Mouse (Mus musculus) heart, embryonic 15.5 days (tissue): Measurements from ENCODE around the gene Cd63. TPM values are rescaled to one million over a fixed set of nuclear protein-coding genes. Genes with fewer than 3 reads are reported as not detected.
A peak's percentile ranks its signal among the peaks of the same experiment; 100 is the strongest.

Source experiments
- ATAC-seq: fragments of 200-750 bp; cut with Nextera tagmentation; replicated peaks from 2 replicates; pipeline ENCODE4 v1.8.0; 2017; ENCODE audit warnings: low read depth, moderate TSS enrichment; ENCODE audit not compliant: insufficient number of reproducible peaks, insufficient read depth, low FRiP score
- H3K27ac ChIP-seq: fragments of 300-500 bp; sonication (generic); 2 replicates; pipeline ENCODE4 v1.5.1; 2015; ENCODE audit warnings: mild to moderate bottlenecking, inconsistent platforms
- H3K27me3 ChIP-seq: fragments of 300-500 bp; sonication (generic); 2 replicates; pipeline ENCODE4 v1.6.1; 2015; ENCODE audit warnings: inconsistent platforms
- H3K36me3 ChIP-seq: fragments of 300-500 bp; sonication (generic); 2 replicates; pipeline ENCODE4 v1.6.1; 2015; ENCODE audit warnings: mild to moderate bottlenecking, inconsistent platforms
- H3K4me1 ChIP-seq: fragments of 300-500 bp; sonication (generic); replicated peaks from 2 replicates; pipeline ENCODE4 v1.6.1; 2015; ENCODE audit warnings: inconsistent platforms
- H3K4me2 ChIP-seq: fragments of 300-500 bp; sonication (generic); 2 replicates; pipeline ENCODE4 v1.6.1; 2015; ENCODE audit warnings: inconsistent platforms, mild to moderate bottlenecking, moderate library complexity
- H3K4me3 ChIP-seq: fragments of 300-500 bp; sonication (generic); 2 replicates; pipeline ENCODE4 v1.5.1; 2015; ENCODE audit warnings: mild to moderate bottlenecking, inconsistent platforms
- H3K9ac ChIP-seq: fragments of 300-500 bp; sonication (generic); 2 replicates; pipeline ENCODE4 v1.6.1; 2015; ENCODE audit warnings: mild to moderate bottlenecking, inconsistent platforms
- H3K9me3 ChIP-seq: fragments of 300-500 bp; sonication (generic); replicated peaks from 2 replicates; pipeline ENCODE4 v1.6.1; 2016; ENCODE audit warnings: inconsistent platforms
- WGBS: fragments of 180-500 bp; shearing (Covaris S2); methylation state at CpG from one replicate; pipeline ENCODE4 v1.1.7; 2015; ENCODE audit warnings: mixed read lengths; 5-methylcytosine and 5-hydroxymethylcytosine counted together
- polyA plus RNA-seq: library from polyadenylated mRNA; unstranded; fragments of >200 nt; fragmentation: Nextera tagmentation; extraction: Ambion mirVana; gene quantifications from 2 replicates; pipeline ENCODE4 v1.2.1, GENCODE M21; 2015

Cd63 gene
- polyA plus RNA-seq, 1 experiment from 2014 or later: 420 TPM

DNA sequence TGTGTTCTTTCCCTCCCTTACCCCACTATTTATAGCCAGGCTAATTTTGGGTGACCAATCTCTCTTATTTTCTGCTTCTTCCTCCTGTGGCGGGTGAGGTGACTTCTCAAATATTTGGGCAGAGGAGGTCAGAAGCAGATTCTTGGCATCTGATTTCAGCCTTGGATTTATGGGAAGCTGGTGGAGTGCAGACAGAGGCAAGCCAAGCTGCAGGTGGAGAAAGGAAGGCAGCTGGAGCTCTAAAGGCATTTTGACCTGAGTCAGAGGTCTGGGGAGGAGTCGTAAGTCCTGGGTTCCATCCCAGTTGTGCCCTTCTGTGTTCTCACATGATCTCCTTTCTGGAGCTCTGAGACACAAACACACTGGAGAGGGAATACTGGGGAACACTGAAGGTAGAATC, 30.7 kb downstream of the Cd63 start:
- ATAC-seq: no peak
- no peak overlapping the region for H3K9ac ChIP-seq
- peaks cover 42% of the 10 kb centered on the region for H3K27me3 ChIP-seq
- H3K4me1 ChIP-seq: peaks cover 46% of the 10 kb centered on the region
- peak overlapping the region; percentile 64 for H3K27ac ChIP-seq
- peak overlapping the region; percentile 10 for H3K4me2 ChIP-seq
- no peaks in the 10 kb centered on the region for H3K9me3 ChIP-seq
- WGBS: 39% methylated on average over 2 of the region's 2 CpGs
- no peaks in the 10 kb centered on the region for H3K36me3 ChIP-seq
- no peak overlapping the region for H3K4me3 ChIP-seq

GRCm38 (mm10) chr10:128933574-128933973, 32.8 kb downstream of the Cd63 start, which contains the start of gene Itga7:
Gene Itga7, plus strand, starts transcription at chr10:128933818.
- ATAC-seq: peak; percentile 60; the same call in 1 of the 2 replicates
- Histone ChIP-seq H3K9me3 (no peaks in the 10 kb centered on the region), H3K4me3 (peak within 1 kb of the TSS; percentile 59), H3K9ac (peak within 1 kb of the TSS; percentile 49), H3K36me3 (no peaks in the 10 kb centered on the region), H3K27me3 (peaks cover 43% of the 10 kb centered on the region), H3K4me1 (peaks cover 46% of the 10 kb centered on the region), H3K4me2 (peak within 1 kb of the TSS; percentile 91), H3K27ac (no peak within 1 kb of the TSS)
- 1% methylated on average over 26 of the region's 26 CpGs for WGBS

- no peaks in the 10 kb centered on the region for H3K36me3 ChIP-seq
- peak overlapping the region; percentile 59 for H3K4me3 ChIP-seq
- H3K27me3 ChIP-seq: peaks cover 43% of the 10 kb centered on the region
- peak overlapping the region; percentile 91 for H3K4me2 ChIP-seq
- no peak for ATAC-seq
- H3K4me1 ChIP-seq: peaks cover 46% of the 10 kb centered on the region
- WGBS: 5% methylated on average over 21 of the region's 21 CpGs
- peak overlapping the region; percentile 49 for H3K9ac ChIP-seq
- no peak overlapping the region for H3K27ac ChIP-seq
- H3K9me3 ChIP-seq: no peaks in the 10 kb centered on the region
Measured at GRCm38 (mm10) chr10:128933976-128934721, 33.4 kb downstream of the Cd63 start.

GRCm38 (mm10) chr10:128934997-128935787, 34.4 kb downstream of the Cd63 start:
- H3K9me3 ChIP-seq: no peaks in the 10 kb centered on the region
- ATAC-seq: no peak
- 56% methylated on average over 7 of the region's 7 CpGs for WGBS
- no peaks in the 10 kb centered on the region for H3K36me3 ChIP-seq
- H3K4me1 ChIP-seq: peaks cover 38% of the 10 kb centered on the region
- 0 out of 2 replicates have a peak overlapping the region, but pooled peaks have one; percentile 10 for H3K4me3 ChIP-seq
- no peak overlapping the region for H3K27ac ChIP-seq
- H3K9ac ChIP-seq: no peak overlapping the region; the same call in 1 of the 2 replicates
- peaks cover 43% of the 10 kb centered on the region for H3K27me3 ChIP-seq
- H3K4me2 ChIP-seq: peak overlapping the region; percentile 91

DNA sequence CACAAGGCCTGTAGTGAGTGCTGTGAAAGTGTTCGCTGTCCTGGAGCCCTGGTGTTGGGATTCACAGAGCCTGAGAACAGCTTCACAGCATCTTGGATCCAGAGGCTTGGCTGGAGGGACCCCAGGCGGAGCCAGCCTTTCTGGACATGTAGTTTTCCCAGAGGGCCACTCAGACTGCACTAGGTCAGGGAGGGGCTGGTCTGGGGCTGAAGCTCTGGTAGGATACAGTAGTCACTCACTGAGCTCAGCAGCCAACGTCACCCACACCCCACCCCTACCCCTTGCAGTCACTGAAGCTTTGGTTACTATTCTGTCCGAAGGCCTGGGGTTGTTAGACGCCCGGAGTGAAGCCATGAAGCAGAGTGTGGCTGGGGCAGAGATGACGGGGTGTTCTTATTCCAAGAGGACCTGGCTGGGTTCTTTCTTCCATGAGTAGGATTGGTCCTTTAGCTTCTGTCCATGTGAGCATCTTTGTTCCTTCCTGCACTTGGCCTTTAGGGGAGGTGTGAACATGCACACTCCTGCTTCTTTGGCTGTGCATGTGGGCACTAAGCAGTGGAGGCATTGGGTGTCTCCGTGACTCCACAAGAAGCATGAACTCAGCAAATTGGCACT, 35.1 kb downstream of the Cd63 start:
- peak overlapping the region; percentile 0; the same call in 1 of the 2 replicates for H3K4me2 ChIP-seq
- H3K27ac ChIP-seq: no peak overlapping the region
- H3K9me3 ChIP-seq: no peaks in the 10 kb centered on the region
- no peak overlapping the region; the same call in 1 of the 2 replicates for H3K9ac ChIP-seq
- no peak overlapping the region for H3K4me3 ChIP-seq
- 73% methylated on average over 8 of the region's 8 CpGs for WGBS
- H3K4me1 ChIP-seq: peaks cover 38% of the 10 kb centered on the region
- ATAC-seq: no peak
- no peaks in the 10 kb centered on the region for H3K36me3 ChIP-seq
- H3K27me3 ChIP-seq: peaks cover 43% of the 10 kb centered on the region

DNA sequence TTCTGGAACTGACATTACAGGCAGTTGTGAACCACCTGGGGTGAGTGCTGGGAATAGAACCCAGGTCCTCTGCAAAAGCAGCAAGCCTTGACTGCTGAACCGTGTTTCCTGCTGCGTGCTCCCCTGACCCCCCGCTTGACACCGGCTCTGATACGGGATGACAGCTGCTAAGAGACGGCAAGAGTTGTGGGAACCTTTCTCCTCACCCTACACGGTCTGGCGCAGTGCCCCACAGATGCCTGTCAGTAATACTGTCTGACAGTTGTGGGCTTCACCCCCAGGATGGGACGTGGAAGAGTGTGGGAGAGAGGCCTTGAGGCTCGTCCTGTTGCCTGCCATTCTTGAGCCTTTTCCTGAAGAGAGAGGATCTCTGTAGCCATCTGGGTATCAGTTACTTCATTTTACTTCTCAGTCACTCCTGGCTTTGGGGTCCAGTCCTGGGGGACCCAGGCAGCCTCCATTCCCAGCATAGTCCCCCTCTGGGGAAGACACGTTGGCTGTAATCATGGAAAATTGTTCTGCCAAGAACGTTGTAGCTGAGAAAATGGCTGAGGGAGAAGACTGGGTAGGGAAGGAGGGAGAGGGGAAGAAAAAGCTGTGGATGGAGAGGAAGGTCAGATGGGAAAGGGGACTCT, 37.1 kb downstream of the Cd63 start:
- ATAC-seq: no peak
- H3K27me3 ChIP-seq: peaks cover 36% of the 10 kb centered on the region
- WGBS: 66% methylated on average over 12 of the region's 12 CpGs

DNA sequence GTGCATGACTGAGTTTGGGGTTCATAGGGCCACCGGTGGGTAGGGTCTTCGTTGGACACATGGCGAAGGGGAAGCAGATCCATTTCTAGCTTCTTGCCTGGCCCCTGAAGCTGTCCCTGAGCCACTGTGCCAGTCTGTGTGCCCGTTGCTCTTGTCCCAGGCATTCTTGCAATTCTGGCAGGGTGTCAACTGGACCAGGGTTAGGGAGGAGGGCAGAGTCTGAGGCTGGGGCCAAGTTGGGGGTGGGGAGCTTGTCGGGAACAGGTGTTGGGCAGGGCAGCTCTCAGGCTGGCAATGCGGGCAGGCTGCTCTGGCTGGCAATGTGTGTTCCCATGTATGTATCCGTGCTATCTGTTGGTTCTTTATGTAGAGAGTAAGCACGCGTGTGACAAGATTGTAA, 37.7 kb downstream of the Cd63 start:
- no peaks in the 10 kb centered on the region for H3K36me3 ChIP-seq
- H3K4me1 ChIP-seq: peaks cover 20% of the 10 kb centered on the region
- H3K4me2 ChIP-seq: no peak overlapping the region
- no peak overlapping the region for H3K27ac ChIP-seq
- no peak overlapping the region for H3K4me3 ChIP-seq
- no peak for ATAC-seq
- H3K27me3 ChIP-seq: peaks cover 30% of the 10 kb centered on the region
- WGBS: 72% methylated on average over 9 of the region's 9 CpGs
- H3K9ac ChIP-seq: no peak overlapping the region
- no peaks in the 10 kb centered on the region for H3K9me3 ChIP-seq

More for the DNA sequence above, 37.1 kb downstream of the Cd63 start:
- no peak overlapping the region for H3K27ac ChIP-seq
- H3K9me3 ChIP-seq: no peaks in the 10 kb centered on the region
- H3K4me3 ChIP-seq: no peak overlapping the region
- H3K4me1 ChIP-seq: peaks cover 24% of the 10 kb centered on the region
- H3K36me3 ChIP-seq: no peaks in the 10 kb centered on the region
- H3K9ac ChIP-seq: no peak overlapping the region
- no peak overlapping the region for H3K4me2 ChIP-seq

DNA sequence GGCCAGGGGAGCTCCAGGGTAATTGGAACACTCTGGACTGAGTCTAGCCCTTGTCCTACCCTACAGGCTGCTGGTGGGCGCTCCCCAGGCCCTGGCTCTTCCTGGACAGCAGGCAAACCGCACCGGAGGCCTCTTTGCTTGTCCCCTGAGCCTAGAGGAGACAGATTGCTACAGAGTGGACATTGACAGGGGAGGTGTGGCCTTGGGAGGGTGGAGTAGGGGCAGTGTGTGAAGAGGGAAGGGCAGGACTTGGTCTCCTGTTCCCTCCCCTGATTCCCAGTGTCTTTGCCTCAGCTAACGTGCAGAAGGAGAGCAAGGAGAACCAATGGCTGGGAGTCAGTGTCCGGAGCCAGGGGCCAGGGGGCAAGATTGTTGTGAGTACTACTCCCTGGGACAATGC, 38.2 kb downstream of the Cd63 start:
- no peaks in the 10 kb centered on the region for H3K36me3 ChIP-seq
- no peak overlapping the region for H3K4me2 ChIP-seq
- peaks cover 15% of the 10 kb centered on the region for H3K4me1 ChIP-seq
- H3K27ac ChIP-seq: no peak overlapping the region
- ATAC-seq: no peak
- H3K4me3 ChIP-seq: no peak overlapping the region
- WGBS: 53% methylated on average over 5 of the region's 5 CpGs
- H3K9ac ChIP-seq: no peak overlapping the region
- peaks cover 25% of the 10 kb centered on the region for H3K27me3 ChIP-seq
- no peaks in the 10 kb centered on the region for H3K9me3 ChIP-seq

DNA sequence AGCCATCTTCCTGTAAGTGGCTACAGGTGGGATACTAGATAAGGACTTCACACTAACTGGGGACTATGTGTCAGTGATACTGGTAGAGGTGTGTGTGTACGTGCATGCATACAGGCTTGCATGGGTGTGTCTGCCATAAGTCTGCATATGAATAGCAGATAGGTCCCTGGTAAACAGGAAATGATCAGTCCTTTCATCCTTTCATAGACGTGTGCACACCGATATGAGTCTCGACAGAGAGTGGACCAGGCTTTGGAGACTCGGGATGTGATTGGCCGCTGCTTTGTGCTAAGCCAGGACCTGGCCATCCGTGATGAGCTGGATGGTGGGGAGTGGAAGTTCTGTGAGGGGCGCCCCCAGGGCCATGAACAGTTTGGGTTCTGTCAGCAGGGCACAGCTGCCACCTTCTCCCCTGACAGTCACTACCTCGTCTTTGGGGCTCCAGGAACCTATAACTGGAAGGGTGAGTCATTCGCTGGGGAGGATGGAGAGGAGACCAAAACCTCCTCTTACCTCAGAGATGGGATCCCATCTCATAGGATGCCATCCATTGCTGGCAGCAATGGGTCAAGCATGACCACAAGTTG, 39.8 kb downstream of the Cd63 start:
- Histone ChIP-seq H3K9me3 (no peaks in the 10 kb centered on the region), H3K4me2 (no peak overlapping the region), H3K4me1 (peaks cover 6% of the 10 kb centered on the region; the same call in 1 of the 2 replicates), H3K27ac (no peak overlapping the region), H3K9ac (no peak overlapping the region), H3K27me3 (peaks cover 9% of the 10 kb centered on the region), H3K36me3 (no peaks in the 10 kb centered on the region), H3K4me3 (no peak overlapping the region)
- 74% methylated on average over 10 of the region's 10 CpGs for WGBS
- ATAC-seq: no peak

GRCm38 (mm10) chr10:128945675-128946074, 44.9 kb downstream of the Cd63 start:
- Histone ChIP-seq H3K4me2 (no peak overlapping the region), H3K4me3 (no peak overlapping the region), H3K9me3 (no peaks in the 10 kb centered on the region), H3K27me3 (0 out of 2 replicates have a peak, but pooled peaks cover 3% of the 10 kb centered on the region), H3K4me1 (no peaks in the 10 kb centered on the region), H3K9ac (no peak overlapping the region), H3K27ac (no peak overlapping the region), H3K36me3 (no peaks in the 10 kb centered on the region)
- 26% methylated on average over 3 of the region's 3 CpGs for WGBS
- ATAC-seq: no peak
